Mouse (Mus musculus): ENCODE results near the gene Tcp11. TPM values are rescaled to one million over a fixed set of nuclear protein-coding genes. Genes with fewer than 3 reads are reported as not detected.

The Tcp11 gene
- 0.29 and 0.48 TPM in 2 replicates for polyA plus RNA-seq (2012; rRNA removed)

GRCm38 (mm10) chr17:28080045-28080816 is at the start of gene Tcp11:
Tcp11 (minus strand) TSS chr17:28080639.
- H3K4me3 ChIP-seq (ENCODE audit: low read depth, low read length) = peak within 1 kb of the TSS; percentile 62

GRCm38 (mm10) chr17:28129796-28130195 is 49.4 kb upstream of the Tcp11 start:
- Histone ChIP-seq H3K27ac (ENCODE audit: insufficient read depth, low read depth, low read length) (no peak overlapping the region), H3K4me3 (ENCODE audit: low read depth, low read length) (no peak overlapping the region), H3K36me3 (ENCODE audit: control insufficient read depth, insufficient read depth, low read length) (no peaks in the 10 kb centered on the region), H3K4me1 (ENCODE audit: control insufficient read depth, insufficient read depth, insufficient read length, low read length) (no peaks in the 10 kb centered on the region), H3K27me3 (ENCODE audit: control insufficient read depth, insufficient read depth, low read length) (peaks cover 5% of the 10 kb centered on the region)
- 82% methylated on average over 5 of the region's 5 CpGs for WGBS
- no peak for TF ChIP-seq POLR2A (IDR thresholded peaks at IDR 0.05; ENCODE audit: low read depth, low read length)
- TF ChIP-seq CTCF (IDR thresholded peaks at IDR 0.05; ENCODE audit: extremely low read depth, insufficient read length, insufficient replicate concordance, low read depth, low read length) = no peak

More at GRCm38 (mm10) chr17:28080045-28080816, at the start of gene Tcp11:
- H3K4me1 ChIP-seq (ENCODE audit: control insufficient read depth, insufficient read depth, insufficient read length, low read length) = peaks cover 18% of the 10 kb centered on the region
- 4% methylated on average over 55 of the region's 57 CpGs for WGBS
- H3K27me3 ChIP-seq (ENCODE audit: control insufficient read depth, insufficient read depth, low read length) = no peaks in the 10 kb centered on the region
- H3K27ac ChIP-seq (ENCODE audit: insufficient read depth, low read depth, low read length) = no peak within 1 kb of the TSS
- TF ChIP-seq POLR2A (IDR thresholded peaks at IDR 0.05; ENCODE audit: low read depth, low read length) (no peak), CTCF (IDR thresholded peaks at IDR 0.05; ENCODE audit: extremely low read depth, insufficient read length, insufficient replicate concordance, low read depth, low read length) (no peak)
- no peaks in the 10 kb centered on the region for H3K36me3 ChIP-seq (ENCODE audit: control insufficient read depth, insufficient read depth, low read length)

GRCm38 (mm10) chr17:28124368-28124767 is 43.9 kb upstream of the Tcp11 start:
- no peak overlapping the region for H3K4me3 ChIP-seq (ENCODE audit: low read depth, low read length)
- H3K36me3 ChIP-seq (ENCODE audit: control insufficient read depth, insufficient read depth, low read length) = no peaks in the 10 kb centered on the region
- 59% methylated on average over 8 of the region's 8 CpGs for WGBS
- no peak overlapping the region for H3K27ac ChIP-seq (ENCODE audit: insufficient read depth, low read depth, low read length)
- H3K27me3 ChIP-seq (ENCODE audit: control insufficient read depth, insufficient read depth, low read length) = no peaks in the 10 kb centered on the region
- no peaks in the 10 kb centered on the region for H3K4me1 ChIP-seq (ENCODE audit: control insufficient read depth, insufficient read depth, insufficient read length, low read length)
- TF ChIP-seq CTCF (IDR thresholded peaks at IDR 0.05; ENCODE audit: extremely low read depth, insufficient read length, insufficient replicate concordance, low read depth, low read length) (no peak), POLR2A (IDR thresholded peaks at IDR 0.05; ENCODE audit: low read depth, low read length) (no peak)

GRCm38 (mm10) chr17:28123627-28124026 is 43.2 kb upstream of the Tcp11 start:
- H3K36me3 ChIP-seq (ENCODE audit: control insufficient read depth, insufficient read depth, low read length) = no peaks in the 10 kb centered on the region
- H3K4me1 ChIP-seq (ENCODE audit: control insufficient read depth, insufficient read depth, insufficient read length, low read length) = no peaks in the 10 kb centered on the region
- no peaks in the 10 kb centered on the region for H3K27me3 ChIP-seq (ENCODE audit: control insufficient read depth, insufficient read depth, low read length)
- no peak overlapping the region for H3K4me3 ChIP-seq (ENCODE audit: low read depth, low read length)
- WGBS = 60% methylated on average over 7 of the region's 7 CpGs
- H3K27ac ChIP-seq (ENCODE audit: insufficient read depth, low read depth, low read length) = no peak overlapping the region
- no peak for TF ChIP-seq CTCF (IDR thresholded peaks at IDR 0.05; ENCODE audit: extremely low read depth, insufficient read length, insufficient replicate concordance, low read depth, low read length)
- TF ChIP-seq POLR2A (IDR thresholded peaks at IDR 0.05; ENCODE audit: low read depth, low read length) = no peak

GRCm38 (mm10) chr17:28122949-28123348 is 42.5 kb upstream of the Tcp11 start:
- TF ChIP-seq POLR2A (IDR thresholded peaks at IDR 0.05; ENCODE audit: low read depth, low read length) (no peak), CTCF (IDR thresholded peaks at IDR 0.05; ENCODE audit: extremely low read depth, insufficient read length, insufficient replicate concordance, low read depth, low read length) (no peak)
- no peak overlapping the region for H3K4me3 ChIP-seq (ENCODE audit: low read depth, low read length)
- no peak overlapping the region for H3K27ac ChIP-seq (ENCODE audit: insufficient read depth, low read depth, low read length)
- H3K4me1 ChIP-seq (ENCODE audit: control insufficient read depth, insufficient read depth, insufficient read length, low read length) = no peaks in the 10 kb centered on the region
- 74% methylated on average over 13 of the region's 13 CpGs for WGBS
- H3K27me3 ChIP-seq (ENCODE audit: control insufficient read depth, insufficient read depth, low read length) = no peaks in the 10 kb centered on the region
- H3K36me3 ChIP-seq (ENCODE audit: control insufficient read depth, insufficient read depth, low read length) = no peaks in the 10 kb centered on the region

GRCm38 (mm10) chr17:28120460-28120859 is 40.0 kb upstream of the Tcp11 start:
- TF ChIP-seq POLR2A (IDR thresholded peaks at IDR 0.05; ENCODE audit: low read depth, low read length) = no peak
- no peak for TF ChIP-seq CTCF (IDR thresholded peaks at IDR 0.05; ENCODE audit: extremely low read depth, insufficient read length, insufficient replicate concordance, low read depth, low read length)
- peaks cover 6% of the 10 kb centered on the region; the same call in 1 of the 2 replicates for H3K27me3 ChIP-seq (ENCODE audit: control insufficient read depth, insufficient read depth, low read length)
- no peaks in the 10 kb centered on the region for H3K4me1 ChIP-seq (ENCODE audit: control insufficient read depth, insufficient read depth, insufficient read length, low read length)
- H3K36me3 ChIP-seq (ENCODE audit: control insufficient read depth, insufficient read depth, low read length) = no peaks in the 10 kb centered on the region
- H3K27ac ChIP-seq (ENCODE audit: insufficient read depth, low read depth, low read length) = no peak overlapping the region
- 86% methylated on average over 5 of the region's 5 CpGs for WGBS
- no peak overlapping the region for H3K4me3 ChIP-seq (ENCODE audit: low read depth, low read length)

- Histone ChIP-seq H3K4me1 (ENCODE audit: control insufficient read depth, insufficient read depth, insufficient read length, low read length) (no peaks in the 10 kb centered on the region), H3K27me3 (ENCODE audit: control insufficient read depth, insufficient read depth, low read length) (peaks cover 6% of the 10 kb centered on the region; the same call in 1 of the 2 replicates), H3K27ac (ENCODE audit: insufficient read depth, low read depth, low read length) (no peak overlapping the region), H3K4me3 (ENCODE audit: low read depth, low read length) (no peak overlapping the region), H3K36me3 (ENCODE audit: control insufficient read depth, insufficient read depth, low read length) (no peaks in the 10 kb centered on the region)
- TF ChIP-seq POLR2A (IDR thresholded peaks at IDR 0.05; ENCODE audit: low read depth, low read length) (no peak), CTCF (IDR thresholded peaks at IDR 0.05; ENCODE audit: extremely low read depth, insufficient read length, insufficient replicate concordance, low read depth, low read length) (no peak)
- WGBS = 37% methylated on average over 19 of the region's 19 CpGs
Observed at GRCm38 (mm10) chr17:28117451-28118209, 37.2 kb upstream of the Tcp11 start.

All from small intestine, adult 2 months (tissue).